Mouse (Mus musculus) liver, postnatal 0 days (tissue): ENCODE data around the gene Fam240a. TPM values are rescaled to one million over a fixed set of nuclear protein-coding genes. Genes with fewer than 3 reads are reported as not detected.

Experiments
- ATAC-seq: fragments of 200-750 bp; cut with Nextera tagmentation; 2 replicates; pipeline ENCODE4 v1.8.0; 2017; ENCODE audit warnings: mild to moderate bottlenecking, moderate library complexity
- DNase-seq: peaks from one replicate; pipeline ENCODE4 v3.0.0-alpha.2; 2016
- H3K27ac ChIP-seq: fragments of 300-500 bp; sonication (generic); 2 replicates; pipeline ENCODE4 v1.5.1; 2014; ENCODE audit warnings: antibody characterized with exemption, moderate library complexity, mild to moderate bottlenecking, low read depth
- H3K27me3 ChIP-seq: fragments of 300-500 bp; sonication (generic); 2 replicates; pipeline ENCODE4 v1.6.1; 2014; ENCODE audit warnings: low read length, control low read depth, mixed read lengths; ENCODE audit not compliant: insufficient read depth
- H3K36me3 ChIP-seq: fragments of 300-500 bp; sonication (generic); replicated peaks from 2 replicates; pipeline ENCODE4 v1.6.1; 2014; ENCODE audit warnings: mild to moderate bottlenecking, control low read depth, low read length, moderate library complexity, mixed read lengths; ENCODE audit not compliant: insufficient read depth
- H3K4me1 ChIP-seq: fragments of 300-500 bp; sonication (generic); 2 replicates; pipeline ENCODE4 v1.6.1; 2014; ENCODE audit warnings: antibody characterized with exemption, mild to moderate bottlenecking, control low read depth; ENCODE audit not compliant: insufficient read depth
- H3K4me2 ChIP-seq: fragments of 300-500 bp; sonication (generic); 2 replicates; pipeline ENCODE4 v1.6.1; 2014; ENCODE audit warnings: low read depth, mild to moderate bottlenecking, low read length, moderate library complexity, mixed read lengths
- H3K4me3 ChIP-seq: fragments of 300-500 bp; sonication (generic); 2 replicates; pipeline ENCODE4 v1.5.1; 2014; ENCODE audit warnings: low read depth, low read length
- H3K9ac ChIP-seq: fragments of 300-500 bp; sonication (generic); replicated peaks from 2 replicates; pipeline ENCODE4 v1.6.1; 2014; ENCODE audit warnings: mild to moderate bottlenecking, moderate library complexity
- H3K9me3 ChIP-seq: fragments of 300-500 bp; sonication (generic); 2 replicates; pipeline ENCODE4 v1.6.1; 2016; ENCODE audit warnings: mild to moderate bottlenecking, control low read depth, low read length, mixed read lengths
- CTCF ChIP-seq: sonication (generic); IDR thresholded peaks from 2 replicates; pipeline ENCODE4 v1.5.1; 2016; ENCODE audit warnings: antibody characterized with exemption, low read depth
- EP300 ChIP-seq: IDR thresholded peaks from 2 replicates; pipeline ENCODE4 v1.6.1; 2016; ENCODE audit warnings: antibody characterized with exemption, low read depth, mild to moderate bottlenecking
- WGBS: fragments of 180-500 bp; shearing (Covaris S2); extraction: QIAGEN DNeasy Blood & Tissue Kit; methylation state at CpG from one replicate; pipeline ENCODE4 v1.1.7; 2014; ENCODE audit not compliant: insufficient replicate concordance; 5-methylcytosine and 5-hydroxymethylcytosine counted together
- polyA plus RNA-seq: library from polyadenylated mRNA; unstranded; fragments of >200 nt; fragmentation: Nextera tagmentation; extraction: Ambion mirVana; gene quantifications from 2 replicates; pipeline ENCODE4 v1.2.1, GENCODE M21; 2015

The Fam240a gene
- polyA plus RNA-seq, 1 experiment from 2014 or later, result not detected

GRCm38 (mm10) chr9:110909371-110909967 lies 7.2 kb downstream of the Fam240a start:
- H3K36me3 ChIP-seq, result no peaks in the 10 kb centered on the region
- H3K9me3 ChIP-seq, result 0 out of 2 replicates have a peak, but pooled peaks cover 4% of the 10 kb centered on the region
- no peak overlapping the region for H3K4me2 ChIP-seq
- H3K27ac ChIP-seq, result no peak overlapping the region
- H3K4me3 ChIP-seq, result no peak overlapping the region
- no peak overlapping the region for H3K9ac ChIP-seq
- no peaks in the 10 kb centered on the region for H3K27me3 ChIP-seq
- 51% methylated on average over 6 of the region's 6 CpGs for WGBS
- no peak for ATAC-seq
- no peaks in the 10 kb centered on the region for H3K4me1 ChIP-seq
- DNase-seq, result no peak
- TF ChIP-seq EP300 (no peak), CTCF (no peak)

DNA sequence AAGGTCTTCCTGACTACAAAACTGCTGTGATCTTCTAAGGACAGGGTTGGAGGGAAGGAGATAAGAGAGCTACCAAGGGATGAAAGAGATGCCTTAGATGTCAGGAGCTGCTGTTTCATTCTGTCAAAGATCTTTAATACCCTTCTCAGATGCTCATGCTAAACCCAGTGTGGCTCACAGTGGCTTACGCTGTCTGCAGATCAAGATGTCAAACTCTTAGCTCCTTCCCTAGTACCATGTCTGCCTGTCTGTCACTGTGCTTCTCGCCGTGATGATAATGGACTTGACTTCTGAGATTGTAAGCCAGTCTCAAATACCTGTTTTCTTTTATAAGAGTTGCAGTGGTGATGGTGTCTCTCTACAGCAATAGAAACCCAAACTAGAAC lies 8.0 kb downstream of the Fam240a start:
- Histone ChIP-seq H3K36me3 (no peaks in the 10 kb centered on the region), H3K9me3 (0 out of 2 replicates have a peak, but pooled peaks cover 4% of the 10 kb centered on the region), H3K27ac (no peak overlapping the region), H3K4me2 (no peak overlapping the region), H3K4me3 (no peak overlapping the region), H3K4me1 (no peaks in the 10 kb centered on the region), H3K9ac (no peak overlapping the region), H3K27me3 (no peaks in the 10 kb centered on the region)
- whole genome bisulfite sequencing, result 84% methylated on average over 3 of the region's 3 CpGs
- ATAC-seq (no peak), DNase-seq (no peak)
- no peak for TF ChIP-seq EP300
- no peak for TF ChIP-seq CTCF

- TF ChIP-seq CTCF (no peak), EP300 (no peak)
- DNase-seq, result no peak
Measured at GRCm38 (mm10) chr9:110907838-110908630, 8.6 kb downstream of the Fam240a start.

DNA sequence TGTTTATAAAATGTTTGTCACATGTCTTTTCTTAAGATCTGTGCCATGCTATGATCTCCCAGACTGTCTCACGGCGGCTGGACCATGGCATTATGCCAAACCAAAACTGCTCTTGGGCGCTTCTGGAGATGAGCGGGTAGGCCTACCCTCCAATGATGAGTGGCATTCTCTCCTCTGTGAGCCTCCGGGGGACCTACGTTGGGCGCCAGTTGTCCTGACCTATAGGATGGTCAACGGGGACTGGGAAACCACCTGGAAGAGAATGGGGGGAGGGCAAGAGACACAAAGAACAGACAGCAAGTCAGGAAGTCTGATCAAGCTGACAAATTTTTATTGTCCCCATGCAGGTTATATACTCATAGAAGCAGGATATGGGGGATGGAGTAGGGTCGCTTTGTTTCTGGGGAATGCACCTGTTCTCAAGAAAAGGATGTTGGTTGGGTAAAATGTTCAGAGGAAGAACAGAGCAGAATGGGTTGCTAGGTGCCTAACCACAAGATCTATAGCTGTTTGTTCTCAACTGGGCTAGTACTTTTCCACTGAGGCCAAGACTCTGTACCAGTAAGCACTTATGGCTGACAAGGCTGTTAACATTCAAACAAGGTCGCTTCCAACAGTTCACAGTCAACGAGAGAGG lies 9.3 kb downstream of the Fam240a start:
- Histone ChIP-seq H3K36me3 (no peaks in the 10 kb centered on the region), H3K4me2 (no peak overlapping the region), H3K4me3 (no peak overlapping the region), H3K9ac (no peak overlapping the region), H3K9me3 (0 out of 2 replicates have a peak, but pooled peaks cover 4% of the 10 kb centered on the region), H3K27me3 (no peaks in the 10 kb centered on the region), H3K4me1 (no peaks in the 10 kb centered on the region), H3K27ac (no peak overlapping the region)
- WGBS, result 83% methylated on average over 11 of the region's 11 CpGs
- no peak for TF ChIP-seq CTCF
- TF ChIP-seq EP300, result no peak
- DNase-seq, result no peak
- ATAC-seq, result no peak

More at GRCm38 (mm10) chr9:110907838-110908630, 8.6 kb downstream of the Fam240a start:
- Histone ChIP-seq H3K27ac (no peak overlapping the region), H3K4me3 (no peak overlapping the region), H3K9ac (no peak overlapping the region), H3K36me3 (no peaks in the 10 kb centered on the region), H3K4me2 (no peak overlapping the region), H3K27me3 (no peaks in the 10 kb centered on the region), H3K4me1 (no peaks in the 10 kb centered on the region), H3K9me3 (0 out of 2 replicates have a peak, but pooled peaks cover 4% of the 10 kb centered on the region)
- no peak for ATAC-seq
- WGBS, result 69% methylated on average over 4 of the region's 4 CpGs

DNA sequence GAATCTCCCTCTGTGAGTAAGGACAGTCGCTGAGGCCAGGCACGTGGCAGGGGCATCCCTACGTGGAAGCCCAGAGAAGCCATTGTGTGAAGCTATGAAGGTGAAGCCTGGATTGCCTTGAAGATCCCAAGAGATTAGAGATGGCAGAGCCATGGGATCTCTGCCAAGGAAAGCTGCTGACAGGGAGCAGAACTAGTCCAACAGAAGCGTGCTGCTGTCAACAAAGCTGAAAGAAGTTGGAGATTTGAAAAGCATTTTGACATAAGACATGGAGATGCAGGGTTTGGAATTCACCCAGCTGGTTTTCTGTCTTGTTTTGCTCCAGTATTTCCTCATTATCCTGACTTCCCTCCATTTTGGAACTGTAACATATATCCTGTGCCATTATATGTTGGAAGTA lies 14.4 kb downstream of the Fam240a start:
- no peak overlapping the region for H3K27ac ChIP-seq
- DNase-seq, result no peak
- WGBS, result 80% methylated on average over 4 of the region's 4 CpGs
- H3K4me2 ChIP-seq, result no peak overlapping the region
- peaks cover 4% of the 10 kb centered on the region; the same call in 1 of the 2 replicates for H3K36me3 ChIP-seq
- no peak overlapping the region for H3K4me3 ChIP-seq
- H3K27me3 ChIP-seq, result no peaks in the 10 kb centered on the region
- H3K4me1 ChIP-seq, result no peaks in the 10 kb centered on the region
- H3K9ac ChIP-seq, result no peak overlapping the region
- no peak for TF ChIP-seq EP300
- no peak for TF ChIP-seq CTCF
- H3K9me3 ChIP-seq, result 0 out of 2 replicates have a peak, but pooled peaks cover 3% of the 10 kb centered on the region
- no peak for ATAC-seq

- TF ChIP-seq CTCF (no peak), EP300 (no peak)
- Histone ChIP-seq H3K4me2 (no peak overlapping the region), H3K27me3 (no peaks in the 10 kb centered on the region), H3K4me3 (no peak overlapping the region), H3K9ac (no peak overlapping the region), H3K9me3 (no peaks in the 10 kb centered on the region), H3K36me3 (peaks cover 4% of the 10 kb centered on the region; the same call in 1 of the 2 replicates), H3K27ac (no peak overlapping the region), H3K4me1 (0 out of 2 replicates have a peak, but pooled peaks cover 2% of the 10 kb centered on the region)
- DNase-seq (no peak), ATAC-seq (no peak)
- 83% methylated on average over 6 of the region's 6 CpGs for WGBS
Measured at GRCm38 (mm10) chr9:110901204-110901603, 15.5 kb downstream of the Fam240a start.
